Mouse (Mus musculus): ENCODE results near the gene C1qtnf1.

The C1qtnf1 gene

DNA sequence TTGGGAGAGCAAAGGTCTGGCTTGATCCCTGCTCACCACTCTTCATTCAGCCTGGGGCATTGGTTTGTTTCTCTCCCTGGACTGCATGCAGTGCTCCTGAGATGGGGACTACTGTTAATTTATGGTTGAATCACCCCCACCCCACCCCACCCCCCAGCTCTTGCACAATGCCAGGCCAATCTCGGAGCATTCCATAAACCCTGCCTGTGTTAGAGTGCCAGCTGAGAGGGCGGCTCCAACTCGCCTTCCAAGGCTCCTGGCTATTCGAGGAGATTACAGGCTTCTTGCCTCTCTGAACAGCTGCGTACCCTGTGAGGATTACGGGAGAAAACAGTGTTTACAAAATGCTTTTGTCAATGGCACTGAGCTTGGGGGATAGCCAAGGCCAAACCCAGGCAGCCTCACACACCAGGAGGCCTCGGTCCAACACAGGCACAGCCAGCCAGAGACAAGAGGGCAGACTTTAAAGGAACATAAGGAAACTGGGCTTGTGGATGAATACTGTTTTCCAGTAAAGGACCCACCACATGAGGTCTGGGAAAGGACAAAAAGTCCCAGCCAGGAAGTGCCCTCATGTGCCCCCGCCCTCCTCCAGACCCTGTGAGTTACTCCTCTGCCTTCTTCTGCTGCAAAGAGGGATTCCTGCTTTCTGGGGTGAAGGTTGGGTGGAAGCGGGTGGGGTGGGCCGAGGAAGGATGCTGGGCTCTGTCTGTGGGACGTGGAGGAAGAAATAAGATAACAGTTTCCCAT lies 10.8 kb downstream of the C1qtnf1 start:
- no peak for DNase-seq

DNA sequence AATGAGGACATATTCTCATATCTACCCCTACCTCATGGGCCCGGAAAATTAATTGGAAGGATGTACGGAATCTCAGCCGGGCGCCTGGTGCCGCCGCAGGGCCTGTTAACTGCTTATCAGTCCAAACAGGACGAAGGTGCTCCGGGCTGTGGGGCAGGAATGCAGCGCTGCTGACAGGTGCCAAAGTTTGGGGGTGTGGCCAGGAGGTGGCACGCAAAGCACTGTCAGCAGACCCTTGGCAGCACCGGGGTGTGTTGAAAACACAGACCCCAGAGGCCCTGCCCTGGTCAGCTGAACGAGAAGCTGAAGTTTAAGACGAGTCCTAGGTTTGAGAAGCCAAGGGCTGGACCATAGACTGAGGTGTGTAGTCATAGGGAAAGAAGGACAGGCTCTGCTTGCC lies 14.7 kb downstream of the C1qtnf1 start:
- DNase-seq: no peak

DNA sequence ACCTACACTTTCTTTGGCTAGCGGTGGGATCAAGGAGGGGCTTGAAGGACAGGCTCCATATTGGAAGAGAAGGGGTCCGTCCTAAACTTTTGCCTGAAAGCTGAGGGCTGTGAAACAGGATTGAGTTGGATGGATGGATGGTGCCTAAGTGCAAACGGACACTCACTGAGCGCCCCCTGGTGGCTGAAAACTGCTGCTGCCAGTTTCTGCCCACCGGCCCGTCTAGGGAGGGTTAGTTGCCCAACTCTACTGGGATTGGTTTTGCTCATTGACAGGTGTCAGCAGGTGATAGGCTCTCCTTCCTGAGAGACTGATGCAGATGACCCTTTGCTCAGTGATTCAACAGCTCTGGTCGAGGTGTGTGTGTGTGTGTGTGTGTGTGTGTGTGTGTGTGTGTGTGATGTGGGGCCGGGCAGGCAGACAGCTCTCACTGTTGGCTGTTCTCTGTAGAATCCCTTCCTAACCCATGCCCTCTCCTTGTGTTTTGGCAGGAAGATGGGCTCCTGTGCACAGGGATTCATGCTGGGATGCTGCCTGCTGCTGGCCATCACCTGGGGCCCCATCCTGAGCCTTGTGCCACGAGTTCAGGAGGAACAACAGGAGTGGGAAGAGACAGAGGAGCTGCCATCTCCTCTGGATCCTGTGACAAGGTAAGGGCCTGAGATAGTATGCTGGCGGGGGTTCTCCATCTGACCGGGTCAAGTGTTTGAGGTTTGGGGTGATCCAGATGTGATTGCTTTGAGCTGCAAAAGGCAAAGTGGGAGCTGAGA lies 15.4 kb downstream of the C1qtnf1 start:
- peak; percentile 81 for DNase-seq

DNA sequence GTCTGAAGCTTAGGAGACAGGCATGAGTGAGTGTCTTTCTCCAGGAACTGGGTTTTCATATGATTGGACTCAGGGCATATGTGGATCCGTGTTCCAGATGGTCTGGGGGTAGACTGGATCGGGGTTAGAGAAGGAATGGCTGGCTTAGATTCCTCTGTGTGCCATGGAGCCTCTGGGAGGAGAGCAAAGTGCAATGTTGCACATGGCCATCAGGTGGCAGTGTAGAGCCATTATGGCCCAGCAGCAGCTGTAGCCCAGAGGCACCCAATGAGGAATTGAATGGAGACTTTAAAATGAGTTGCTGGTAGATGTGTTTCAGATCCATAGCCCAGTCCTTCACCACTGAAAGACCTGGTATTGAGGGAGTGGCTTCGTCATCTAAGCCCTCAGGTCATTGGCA lies 17.8 kb downstream of the C1qtnf1 start:
- DNase-seq: peak; percentile 57

DNA sequence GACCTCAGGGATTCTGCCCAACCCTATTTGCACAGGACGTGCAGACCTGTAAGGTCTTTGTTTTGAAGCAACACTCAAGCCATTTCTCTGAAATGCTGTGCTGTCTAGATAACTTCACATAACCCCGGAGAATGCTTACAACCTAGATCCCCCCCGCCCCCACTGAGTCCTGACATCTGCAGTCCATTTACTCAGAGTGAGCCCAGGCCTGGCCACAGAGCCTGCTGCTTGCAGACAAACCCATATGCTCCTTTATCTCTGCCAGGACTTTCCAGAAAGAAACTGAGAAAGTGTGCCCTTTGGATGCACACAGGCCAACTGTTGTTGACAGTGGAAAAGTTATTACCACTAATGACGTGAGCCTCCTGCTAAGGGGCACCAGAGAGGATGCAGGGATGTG lies 19.3 kb downstream of the C1qtnf1 start:
- DNase-seq: no peak

DNA sequence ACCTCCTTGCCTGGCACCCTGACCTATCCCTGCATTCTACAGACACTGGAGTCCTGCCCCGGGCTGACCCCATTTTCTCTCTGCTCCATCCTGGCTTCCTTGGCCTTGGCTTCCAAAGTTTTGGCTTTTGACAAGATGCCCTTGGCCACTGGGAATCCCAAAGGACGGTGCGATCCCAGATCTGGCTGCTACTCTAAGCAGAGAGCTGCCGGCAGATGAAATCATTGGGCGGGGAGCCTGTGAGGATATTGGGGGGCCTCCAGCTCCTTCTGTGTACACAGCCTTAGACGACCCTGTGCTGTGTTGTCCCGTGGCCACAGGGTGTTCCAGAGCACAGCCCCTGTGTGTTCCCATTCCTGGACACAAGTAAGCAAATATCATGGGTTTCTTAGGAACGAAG lies 20.4 kb downstream of the C1qtnf1 start:
- DNase-seq: no peak

DNA sequence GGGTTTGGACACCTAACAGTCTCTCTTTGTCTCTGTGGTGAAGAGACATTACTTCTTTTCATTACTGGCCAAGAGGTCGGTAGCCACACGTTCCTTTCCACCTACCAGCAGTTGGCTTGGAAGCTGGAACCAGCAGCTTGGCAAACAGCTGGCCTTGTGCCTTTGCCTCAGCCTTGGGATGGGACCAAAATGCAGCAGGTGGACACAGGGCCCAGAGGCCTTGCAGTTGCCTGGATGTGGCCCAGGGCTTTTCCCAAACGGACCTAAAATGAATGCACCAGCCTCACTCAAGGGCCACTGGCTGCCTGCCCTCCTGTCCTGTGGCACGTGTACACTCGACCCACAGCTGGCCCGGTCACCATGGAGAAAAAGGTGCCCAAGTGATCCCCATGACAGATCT lies 23.2 kb downstream of the C1qtnf1 start:
- no peak for DNase-seq

DNA sequence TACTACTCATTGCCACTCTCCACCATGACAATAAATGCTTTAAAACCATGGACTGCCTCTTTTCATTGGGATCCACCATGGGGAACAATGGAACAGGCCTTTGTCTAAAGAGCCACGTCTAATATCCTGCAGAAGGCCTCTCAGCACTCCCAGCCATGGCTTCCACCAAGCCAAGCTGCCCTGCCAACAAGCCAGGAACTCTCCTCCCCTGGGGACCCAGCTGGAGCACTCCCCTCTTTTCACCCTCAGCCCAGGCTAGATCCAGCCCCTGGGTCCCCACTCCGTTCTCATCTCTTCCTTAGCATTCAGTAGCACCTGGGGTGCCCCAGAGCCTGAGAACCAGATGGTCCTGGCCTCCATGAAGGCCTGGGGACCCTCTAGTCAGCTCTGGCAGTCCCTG lies 25.0 kb downstream of the C1qtnf1 start:
- DNase-seq: no peak

DNA sequence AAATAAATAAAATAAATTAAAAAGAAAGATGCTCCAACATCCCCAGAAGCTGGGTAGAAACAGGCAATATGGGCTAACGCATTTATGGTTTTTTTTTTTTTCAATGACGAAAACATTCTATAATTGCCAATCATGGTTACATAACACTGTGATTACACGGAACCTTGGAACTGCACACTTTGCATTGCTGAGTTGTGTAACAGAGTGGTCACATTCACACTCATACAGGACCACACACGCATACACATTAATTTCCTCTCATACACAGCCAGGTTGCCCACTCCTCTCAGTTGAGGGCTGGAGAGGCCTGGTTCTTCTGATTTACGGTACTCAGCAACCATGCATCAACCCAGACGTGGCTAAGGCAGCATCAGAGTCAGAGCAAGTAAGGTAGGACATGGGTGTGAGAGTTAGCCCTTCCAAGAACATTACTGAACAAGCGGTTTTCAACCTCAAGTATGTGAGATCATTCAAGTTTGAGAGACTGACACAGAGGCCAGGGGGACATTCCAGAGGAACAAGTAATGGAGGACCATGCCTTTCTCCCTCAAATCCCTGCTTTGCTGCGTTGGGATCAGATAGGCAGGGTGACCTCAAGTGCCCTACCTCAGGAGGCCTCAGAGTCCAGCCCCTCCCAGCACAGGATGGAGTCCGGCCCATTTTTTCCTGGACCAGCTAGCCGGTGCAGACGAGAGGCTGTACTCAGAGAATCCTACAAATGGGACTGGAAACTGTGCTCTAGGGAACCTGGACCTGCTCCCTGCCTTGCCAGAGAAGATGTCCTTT lies 26.1 kb downstream of the C1qtnf1 start:
- no peak for DNase-seq

DNA sequence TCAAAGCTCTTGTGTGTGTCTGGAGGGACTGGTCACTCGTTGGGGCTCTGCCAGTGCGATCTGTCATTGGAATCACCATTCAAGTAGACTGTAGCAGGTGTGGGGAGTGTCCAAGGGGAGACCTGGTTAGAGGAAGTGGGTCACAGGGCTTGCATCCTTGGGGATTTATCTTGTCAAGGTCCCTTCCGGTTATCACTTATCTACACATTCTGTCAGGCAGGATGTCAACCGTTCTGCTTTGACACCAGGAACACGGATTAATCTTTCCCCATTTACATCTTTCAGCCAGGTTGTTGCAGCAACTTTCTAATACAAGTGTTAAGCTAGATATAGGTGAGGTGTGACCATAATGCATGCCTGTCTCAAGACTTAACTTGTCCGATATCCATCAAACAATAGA lies 27.8 kb downstream of the C1qtnf1 start:
- DNase-seq: no peak

DNA sequence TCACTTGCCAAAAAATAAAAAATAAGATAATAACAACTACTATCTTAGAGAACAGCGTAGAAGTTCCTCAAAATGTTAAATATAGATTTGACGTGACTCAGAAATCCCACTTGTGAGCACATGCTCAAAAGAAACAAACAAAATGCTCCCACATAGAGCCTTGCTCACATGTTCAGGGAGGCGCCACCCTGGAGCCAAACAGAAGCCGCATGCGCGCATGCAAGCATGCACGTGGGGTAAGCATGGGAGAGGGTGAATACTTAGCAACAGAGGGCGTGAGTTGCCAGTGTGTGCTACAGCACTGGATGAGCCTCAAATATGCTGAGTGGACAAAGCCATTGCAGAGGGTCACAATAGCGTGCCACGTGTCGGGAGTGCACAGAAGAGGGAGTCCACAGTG lies 28.9 kb downstream of the C1qtnf1 start:
- DNase-seq: peak; percentile 55

DNA sequence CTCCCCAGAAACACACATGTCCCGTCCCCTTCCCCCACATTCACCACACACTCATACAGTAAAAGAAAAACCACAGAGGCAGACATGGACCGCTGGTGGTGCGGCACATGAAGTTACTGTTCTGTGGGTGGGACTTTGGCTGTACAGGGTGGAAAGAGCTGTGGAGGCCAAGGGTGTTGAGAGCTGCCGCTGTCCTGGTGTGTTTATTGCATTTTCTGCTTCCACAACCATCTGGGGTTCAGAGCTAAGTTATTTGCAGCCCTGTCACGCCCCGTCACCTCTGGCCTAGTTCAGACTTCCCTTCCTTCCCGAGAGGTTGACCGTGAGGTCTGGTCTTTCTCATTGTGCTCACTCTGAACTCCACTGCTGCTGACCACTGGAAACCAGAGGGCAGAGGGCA lies 31.0 kb downstream of the C1qtnf1 start:
- DNase-seq: no peak

DNA sequence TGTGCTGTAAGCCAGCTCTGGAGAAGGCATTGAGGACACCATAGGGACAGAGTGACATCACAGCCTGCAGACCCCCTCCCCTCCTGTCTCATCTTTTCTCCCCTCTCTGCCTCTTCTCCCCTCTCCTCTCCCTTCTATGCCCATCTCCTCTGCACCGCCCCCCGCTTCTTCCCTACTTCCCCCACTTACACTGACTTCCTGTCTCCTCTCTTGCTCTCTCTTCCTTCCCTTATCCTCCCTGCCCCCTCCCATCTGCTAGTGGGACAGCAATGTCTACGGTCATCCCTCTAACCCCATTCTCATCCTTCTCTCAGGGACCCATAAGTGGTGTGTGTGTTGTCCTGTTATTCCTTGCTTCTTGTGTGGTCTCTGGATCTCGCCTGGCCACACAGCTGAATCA lies 31.5 kb downstream of the C1qtnf1 start:
- DNase-seq: no peak

DNA sequence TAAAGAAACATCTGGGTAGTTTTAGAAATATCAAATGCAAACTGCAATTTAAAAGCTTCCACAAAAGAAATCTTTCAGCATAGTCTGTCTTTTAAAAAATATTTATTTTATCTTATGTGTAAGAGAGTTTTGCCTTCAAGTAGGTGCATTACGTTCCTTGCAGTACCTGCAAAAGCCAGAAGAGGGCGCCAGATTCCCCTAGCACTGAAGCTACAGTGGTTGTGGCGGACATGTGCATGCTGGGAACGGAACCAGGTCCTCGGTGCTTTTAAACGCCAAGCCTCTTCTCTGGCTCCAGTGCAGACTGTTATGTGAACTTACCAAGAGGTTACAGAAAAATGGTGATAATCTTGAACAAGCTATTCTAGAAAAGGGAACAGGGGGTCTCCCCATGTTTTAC lies 32.3 kb downstream of the C1qtnf1 start:
- no peak for DNase-seq

DNA sequence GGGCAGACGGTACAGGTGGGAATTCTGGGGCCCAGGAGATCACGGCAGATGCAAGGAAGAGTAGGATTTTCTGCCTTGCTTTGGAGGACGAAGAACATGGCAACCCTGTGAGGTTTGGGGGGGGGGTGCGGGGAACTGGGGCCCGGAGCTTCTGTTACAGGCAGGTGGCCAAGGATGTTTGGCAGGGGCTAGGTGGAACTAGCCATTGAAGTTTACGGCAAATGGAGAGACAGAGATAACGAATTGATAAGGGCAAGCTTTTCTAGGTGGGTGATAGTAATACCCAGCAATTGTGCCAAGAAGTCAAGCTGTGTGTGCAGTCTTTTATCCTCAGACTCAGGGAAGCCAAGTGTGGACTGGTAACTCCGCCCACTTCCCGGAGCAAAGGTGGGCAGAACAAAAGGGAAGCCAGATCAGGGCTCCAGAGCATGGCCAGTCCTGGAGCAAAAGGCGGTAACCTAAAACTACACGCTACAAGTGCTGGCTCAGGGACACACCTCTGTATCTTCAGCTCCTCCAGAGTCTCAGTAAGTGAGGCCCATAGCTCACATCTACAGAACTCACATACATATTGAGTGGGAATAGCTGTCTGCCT lies 39.5 kb downstream of the C1qtnf1 start:
- DNase-seq: no peak

DNA sequence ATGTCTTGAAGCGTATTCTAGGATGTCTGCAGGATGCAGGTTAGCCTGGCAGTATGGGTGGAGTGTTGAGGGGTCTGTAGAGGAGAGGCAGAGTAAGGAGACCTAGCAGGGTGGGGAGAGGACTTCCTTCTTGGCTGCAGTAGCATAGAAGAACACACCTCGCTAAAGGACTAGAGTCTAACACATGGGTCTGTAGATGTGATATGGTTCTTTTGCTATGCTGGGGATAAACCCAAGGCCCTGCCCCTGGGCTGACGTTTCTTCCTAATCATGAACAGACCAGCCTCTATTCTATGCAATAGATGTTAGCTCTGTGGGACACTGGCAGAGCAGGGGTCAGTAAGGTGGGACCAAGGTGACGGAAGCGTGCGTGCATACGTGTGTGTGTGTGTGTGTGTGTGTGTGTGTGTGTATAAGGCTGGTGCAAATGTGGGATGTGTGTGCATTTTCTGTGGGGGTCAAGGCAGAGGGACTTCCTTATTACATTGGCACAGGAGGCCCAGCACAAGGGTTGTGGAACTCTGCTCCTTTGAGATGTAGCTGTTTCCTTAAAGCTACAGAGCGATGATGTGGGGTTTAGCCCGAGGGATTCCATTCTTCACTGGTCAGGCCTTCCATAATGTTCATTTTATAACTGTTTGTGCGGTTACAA lies 41.6 kb downstream of the C1qtnf1 start:
- DNase-seq: no peak

DNA sequence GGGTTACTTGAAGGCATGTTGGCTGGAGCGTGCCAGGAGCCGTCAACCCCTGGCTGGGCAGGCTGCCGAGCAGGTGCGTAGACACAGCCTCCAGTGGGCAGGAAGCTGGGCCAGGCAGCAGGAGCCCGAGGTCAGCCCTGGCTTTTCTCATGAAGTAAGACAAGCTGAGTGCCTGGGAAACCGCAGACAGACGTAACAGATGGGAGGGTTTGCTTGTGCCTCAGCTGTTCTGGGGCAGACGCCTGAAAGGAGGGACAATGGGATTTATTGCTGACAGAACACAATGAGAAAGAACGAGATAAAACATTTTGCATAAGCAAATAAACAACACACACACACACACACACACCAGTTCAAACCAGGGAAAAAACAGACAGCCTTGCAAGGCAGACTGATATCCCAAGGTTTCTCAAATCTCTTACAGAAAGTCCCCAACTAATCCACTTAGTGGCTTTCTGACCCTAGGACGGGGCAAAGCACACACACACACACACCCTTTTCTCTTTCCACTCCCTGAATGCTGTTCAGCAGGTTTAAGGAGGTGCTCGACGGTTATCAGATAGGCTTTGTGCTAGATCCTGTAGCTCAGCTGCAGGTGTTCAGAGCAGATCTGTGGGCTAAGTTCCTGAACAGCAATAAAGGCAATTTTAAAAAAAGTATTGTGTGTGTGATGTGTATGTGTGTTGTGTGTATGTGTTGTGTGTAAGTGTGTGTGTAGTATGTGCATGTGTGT lies 42.4 kb downstream of the C1qtnf1 start:
- DNase-seq: no peak

DNA sequence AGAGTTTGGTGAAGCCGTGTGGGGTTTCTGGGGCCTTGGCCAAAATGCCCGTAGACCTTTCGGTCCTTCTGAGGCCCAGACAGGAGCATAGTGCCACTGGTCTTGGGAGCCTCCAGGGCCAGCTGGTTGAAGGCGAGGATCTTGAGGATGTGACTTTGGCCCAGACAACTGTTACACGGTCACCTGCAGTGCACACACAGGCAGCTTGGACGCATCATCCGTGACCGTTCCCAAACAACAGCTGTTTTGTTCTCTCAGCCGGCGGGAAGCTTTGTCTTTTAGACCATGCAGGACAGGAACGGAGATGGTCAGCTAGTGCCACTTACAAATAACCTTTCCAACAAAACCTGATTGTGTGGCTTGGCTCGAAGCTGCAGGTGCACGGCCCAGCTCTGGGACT lies 43.7 kb downstream of the C1qtnf1 start:
- no peak for DNase-seq

DNA sequence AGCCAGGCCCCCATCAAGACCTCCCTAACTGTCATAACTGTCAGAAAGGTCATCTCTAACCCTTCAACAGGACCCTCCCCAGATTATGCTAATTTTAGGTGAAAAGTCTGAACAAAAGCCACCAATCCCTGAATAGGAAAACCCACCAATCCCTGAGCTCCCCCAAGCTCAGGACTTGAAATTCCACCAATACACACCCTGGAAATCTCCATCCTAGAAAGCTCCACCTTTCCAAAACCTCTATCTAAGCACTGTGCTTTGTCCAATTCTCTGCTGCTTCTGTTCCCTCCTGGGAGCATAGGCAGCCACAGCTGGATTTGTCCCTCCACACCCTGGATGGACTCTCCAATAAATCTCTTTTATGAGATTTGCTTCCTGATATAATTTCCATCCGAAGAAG lies 45.2 kb downstream of the C1qtnf1 start:
- DNase-seq: no peak

DNA sequence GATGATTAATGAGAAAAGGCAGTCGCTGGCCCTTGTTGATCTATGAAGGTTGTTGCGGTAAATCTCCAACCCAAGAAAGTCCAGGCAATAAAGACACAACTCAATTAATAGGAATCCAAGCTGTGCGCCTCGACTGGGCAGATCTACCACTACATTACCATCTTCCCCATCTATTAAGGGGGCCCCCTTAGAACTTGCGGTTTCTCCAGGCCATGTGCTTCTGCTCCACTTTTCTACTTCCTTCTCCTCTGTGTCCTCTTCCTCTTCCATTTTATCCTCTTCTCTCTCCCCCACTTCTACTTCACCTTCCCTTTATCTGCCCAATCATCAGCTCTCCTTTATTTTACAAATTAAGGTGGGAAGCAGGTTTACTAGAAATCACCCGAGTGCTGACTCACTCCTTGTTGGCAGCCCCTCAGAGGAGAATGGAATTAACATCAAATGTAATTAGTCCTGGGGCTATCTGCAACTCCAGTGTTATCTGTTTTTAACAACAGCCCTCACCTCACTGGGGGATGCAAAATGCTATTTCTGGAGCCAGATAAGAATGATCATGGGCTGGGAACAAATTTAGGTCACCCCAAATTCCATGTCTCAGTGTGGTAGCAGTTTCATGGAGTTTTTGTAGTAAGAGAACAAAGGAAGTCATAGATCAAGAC lies 46.0 kb downstream of the C1qtnf1 start:
- DNase-seq: no peak

DNA sequence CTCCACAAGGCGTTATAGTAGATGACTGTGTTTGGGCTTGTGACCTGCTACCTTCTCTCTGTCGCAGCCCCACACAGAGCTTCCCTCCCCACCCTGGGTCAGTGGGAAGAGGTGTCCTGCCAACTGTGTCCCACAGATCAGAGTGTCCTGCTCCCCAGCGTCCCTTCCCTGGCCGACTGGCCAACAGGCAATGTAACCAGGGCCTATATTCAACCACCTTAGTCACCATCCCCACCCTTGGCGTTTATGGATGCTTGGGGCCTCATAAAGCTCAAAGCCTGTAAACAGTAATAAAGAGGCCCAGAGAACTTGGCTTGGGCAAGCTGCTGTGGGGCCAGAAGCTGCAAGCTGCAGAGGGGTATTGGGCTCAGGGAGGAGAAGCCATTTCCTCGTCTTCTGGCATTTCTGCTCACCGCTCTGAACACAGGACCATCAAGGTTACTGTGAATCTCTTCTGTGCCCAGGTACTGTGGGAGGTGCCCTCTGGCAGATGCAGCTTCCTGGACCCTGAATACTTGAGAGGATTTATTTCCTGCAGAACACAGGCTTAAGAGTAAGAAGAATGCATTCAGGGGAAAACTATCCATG lies 47.6 kb downstream of the C1qtnf1 start:
- no peak for DNase-seq
